Mouse (Mus musculus) mouse trophoblast stem cell (cell line): ENCODE data around the gene Mapk8.
"Not testable (repeated sequence)": the region's sequence is repeated elsewhere in the genome, so short reads cannot be mapped to it uniquely, and the experiment has no call there.

ENCODE experiments used
- in situ Hi-C, 2 experiments: fragments of 300-500 bp; cut with MseI, MboI; formaldehyde crosslinking; loops; 2 replicates in 1 of 2; 3 replicates in 1 of 2; pipeline ENCODE4 v1.15.1; 2025

The Mapk8 gene

GRCm38 (mm10) chr14:33447027-33447569, at the start of gene Mapk8:
Mapk8 (minus strand) TSS chr14:33447158.
- in situ Hi-C loops = no loop called here

GRCm38 (mm10) chr14:33495226-33495625, 48.3 kb upstream of the Mapk8 start:
- in situ Hi-C loops = no loop called here

- in situ Hi-C loops = no loop called here
Observed at GRCm38 (mm10) chr14:33487805-33488550, 41.0 kb upstream of the Mapk8 start.

DNA sequence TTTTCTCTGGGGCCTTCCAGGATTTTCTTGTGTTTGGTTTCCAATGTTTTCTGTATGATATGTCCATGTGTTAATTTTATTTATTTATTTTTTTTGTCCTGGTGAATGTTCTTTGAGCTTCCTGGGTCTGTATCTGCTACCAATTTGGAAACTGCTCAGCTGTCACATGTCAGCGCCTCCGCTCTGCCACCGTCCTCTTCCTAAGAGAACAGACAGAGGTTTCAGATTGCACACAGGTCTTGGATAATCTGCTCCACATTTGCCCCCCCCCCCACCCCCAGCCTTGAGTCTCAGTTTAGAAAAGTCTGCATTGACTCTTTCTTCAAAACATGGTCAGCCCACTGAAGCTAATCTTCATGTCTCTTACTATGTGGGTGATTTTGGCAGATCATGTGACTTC, 35.0 kb upstream of the Mapk8 start:
- in situ Hi-C loops = no loop called here

GRCm38 (mm10) chr14:33476094-33476760, 29.3 kb upstream of the Mapk8 start:
- in situ Hi-C loops = no loop called here

- in situ Hi-C loops = no loop called here
Observed at GRCm38 (mm10) chr14:33474461-33474860, 27.5 kb upstream of the Mapk8 start.

DNA sequence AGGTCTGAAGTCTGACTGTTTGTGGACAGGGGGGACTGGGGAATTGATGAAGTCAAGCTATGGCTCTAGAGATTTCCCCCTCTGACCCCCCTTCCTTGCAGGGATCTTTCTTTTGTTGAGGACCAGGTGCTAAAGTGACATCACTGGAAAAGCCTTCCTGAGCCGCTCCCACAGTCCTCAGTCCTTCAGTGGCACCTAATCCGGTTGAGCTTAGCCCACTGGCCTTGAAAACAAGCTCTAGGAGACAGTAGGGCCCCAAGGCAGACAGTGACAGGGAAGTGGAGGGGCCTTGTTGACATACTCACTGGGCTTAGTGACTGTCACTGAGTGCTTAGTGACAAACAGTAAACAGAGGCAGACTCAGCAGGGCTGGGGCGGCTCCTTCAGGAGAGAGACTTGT, 24.4 kb upstream of the Mapk8 start, which contains the start of gene Frmpd2:
Frmpd2 (plus strand) TSS at position 366 of the 400 bp plus-strand sequence.
- in situ Hi-C loops = no loop called here

GRCm38 (mm10) chr14:33467766-33468165, 20.8 kb upstream of the Mapk8 start:
- in situ Hi-C loops = no loop called here

- in situ Hi-C loops = no loop called here
Observed at GRCm38 (mm10) chr14:33463658-33464057, 16.7 kb upstream of the Mapk8 start.

DNA sequence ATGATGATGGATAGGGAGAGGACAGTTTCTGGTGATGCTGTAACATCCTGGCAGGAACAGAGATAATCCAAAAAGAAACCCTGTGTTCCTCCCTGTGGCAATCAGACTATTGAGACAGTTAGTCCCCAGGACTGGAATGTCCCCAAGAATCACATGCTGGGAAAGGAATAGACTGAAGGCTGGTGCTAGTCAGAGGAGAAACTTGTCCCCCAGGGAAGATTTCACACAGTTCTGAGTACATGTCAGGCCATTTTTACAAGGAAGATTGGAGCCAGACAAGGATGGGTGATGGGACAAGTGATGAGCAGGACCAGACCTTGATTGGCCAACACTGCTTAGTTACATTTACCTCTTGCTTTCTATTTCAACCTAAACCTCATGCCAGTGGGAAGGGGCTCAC, 3.4 kb upstream of the Mapk8 start:
- in situ Hi-C loops = no loop called here

DNA sequence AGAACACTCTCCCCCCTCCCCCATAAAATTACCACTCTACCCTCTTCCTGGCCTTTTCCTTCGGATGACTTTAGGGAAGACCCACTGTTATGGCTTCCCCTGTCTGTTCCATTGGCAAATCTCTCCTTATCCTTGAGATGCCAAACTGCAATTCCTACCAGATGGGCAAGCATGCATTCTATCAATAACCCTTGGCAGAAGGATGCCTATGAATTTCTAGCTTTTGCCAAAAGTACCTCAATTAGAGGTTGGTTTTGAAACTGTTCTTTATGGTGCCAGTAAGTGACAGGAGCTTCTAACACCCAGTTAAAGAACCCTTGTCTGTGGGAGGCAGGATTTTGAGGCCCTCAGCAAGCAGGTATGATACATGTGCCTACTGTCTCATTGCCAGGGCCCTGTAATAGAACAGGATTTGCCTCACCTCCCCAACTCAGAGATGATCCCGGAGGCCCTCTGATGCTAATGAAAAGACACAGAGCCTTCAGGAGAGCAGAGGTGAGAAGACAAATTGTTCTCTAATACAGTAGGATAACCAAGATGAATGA, 2.4 kb upstream of the Mapk8 start:
- in situ Hi-C loops = no loop called here

DNA sequence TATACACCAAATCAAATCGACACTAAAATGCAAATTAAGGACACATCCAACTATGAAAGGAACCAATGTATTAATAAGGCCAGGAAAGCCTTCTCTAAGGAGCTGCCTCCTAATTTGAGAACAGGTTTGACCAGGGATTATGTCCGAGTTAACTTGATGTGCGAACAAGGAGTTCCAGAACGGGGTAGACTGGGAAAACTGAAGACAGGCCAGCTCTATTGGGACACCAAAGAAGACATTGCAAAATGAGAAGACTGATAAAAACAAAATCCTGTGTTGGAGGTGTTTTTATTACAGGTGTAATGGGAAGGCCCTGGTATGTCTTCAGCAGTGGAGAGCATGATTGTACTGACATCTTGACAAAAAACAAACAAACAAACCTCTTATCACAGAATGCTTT, 1.3 kb upstream of the Mapk8 start:
- in situ Hi-C loops = no loop called here

DNA sequence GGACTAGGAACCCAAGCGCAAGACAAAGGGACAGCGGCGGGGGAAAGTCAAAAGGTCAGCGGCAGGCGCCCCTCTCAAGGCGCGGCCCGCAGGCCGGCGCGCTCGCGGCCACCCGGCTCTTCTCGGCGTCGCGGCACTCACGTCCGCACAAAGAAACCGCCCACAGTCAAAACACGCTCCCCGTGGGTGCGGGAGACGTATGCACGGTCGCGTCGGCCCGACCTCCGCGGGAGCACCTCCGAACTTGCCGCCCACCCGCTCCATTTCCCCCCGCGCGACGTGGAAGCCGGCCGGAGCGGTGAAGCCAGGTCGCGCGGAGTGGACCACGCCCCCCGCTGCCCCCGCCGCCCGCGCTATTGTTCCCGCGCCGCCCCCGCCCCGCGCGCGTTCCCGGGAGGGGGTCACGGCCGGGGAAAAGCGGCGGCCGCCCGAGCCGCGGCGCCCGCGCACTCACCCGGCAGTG, 366 bp downstream of the Mapk8 start:
- in situ Hi-C loops = no loop called here

DNA sequence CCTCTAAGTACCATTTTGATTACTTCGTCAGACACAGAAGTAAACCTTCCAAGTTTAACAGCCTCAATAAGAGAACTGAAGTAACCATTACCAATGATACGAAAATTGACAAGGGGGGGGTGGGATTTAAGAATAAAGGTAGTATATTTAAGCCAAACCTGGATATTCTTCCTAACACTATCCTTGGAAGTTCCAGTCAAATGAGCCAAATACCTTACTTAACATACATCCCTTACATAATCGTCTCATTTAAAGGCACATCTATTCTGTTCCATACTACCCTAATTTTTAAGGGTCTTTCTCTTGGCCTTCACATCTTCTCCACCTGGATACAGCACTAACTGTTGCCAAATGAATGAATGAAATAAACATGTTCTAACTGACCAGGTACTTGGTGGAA, 996 bp downstream of the Mapk8 start:
- in situ Hi-C loops = no loop called here

DNA sequence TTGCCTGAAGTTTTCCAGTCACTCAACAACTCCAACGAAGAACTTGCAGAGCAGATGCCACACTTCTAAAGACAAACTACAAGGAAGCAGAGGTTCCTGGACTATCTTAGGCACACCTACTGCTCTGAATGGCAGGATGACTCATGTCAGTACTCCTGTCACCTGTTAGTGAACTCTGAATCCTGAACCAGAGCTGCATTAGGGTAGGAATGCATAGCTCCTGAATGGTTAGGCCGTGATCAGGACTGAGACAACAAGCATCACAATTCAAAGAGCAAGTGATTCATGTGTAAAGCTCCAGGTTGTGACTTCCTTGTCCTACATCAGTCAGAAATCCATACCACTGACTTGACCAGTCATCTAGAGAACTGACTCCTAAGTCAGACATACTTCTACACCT, 3.2 kb downstream of the Mapk8 start:
- in situ Hi-C loops = no loop called here

- in situ Hi-C loops = not testable (repeated sequence)
Observed at GRCm38 (mm10) chr14:33432485-33432884, 14.5 kb downstream of the Mapk8 start.

DNA sequence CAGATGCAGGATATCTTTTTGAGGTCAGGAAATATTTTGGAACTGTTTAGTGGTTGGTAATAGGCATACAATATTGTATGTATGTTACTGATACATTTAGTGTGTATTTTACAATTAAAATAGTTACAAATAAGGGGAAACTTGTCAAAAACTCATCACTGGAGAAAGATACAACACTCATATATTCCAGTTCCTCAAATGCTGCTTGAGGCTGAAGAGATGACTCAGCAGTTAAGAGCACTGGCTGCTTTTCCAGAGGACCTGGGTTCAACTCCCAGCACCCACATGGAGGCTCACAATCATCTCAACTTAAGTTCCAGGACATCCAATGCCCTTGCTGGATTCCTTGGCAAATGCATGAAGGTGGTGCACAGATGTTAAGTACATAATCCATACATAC, 22.8 kb downstream of the Mapk8 start:
- in situ Hi-C loops = no loop called here

DNA sequence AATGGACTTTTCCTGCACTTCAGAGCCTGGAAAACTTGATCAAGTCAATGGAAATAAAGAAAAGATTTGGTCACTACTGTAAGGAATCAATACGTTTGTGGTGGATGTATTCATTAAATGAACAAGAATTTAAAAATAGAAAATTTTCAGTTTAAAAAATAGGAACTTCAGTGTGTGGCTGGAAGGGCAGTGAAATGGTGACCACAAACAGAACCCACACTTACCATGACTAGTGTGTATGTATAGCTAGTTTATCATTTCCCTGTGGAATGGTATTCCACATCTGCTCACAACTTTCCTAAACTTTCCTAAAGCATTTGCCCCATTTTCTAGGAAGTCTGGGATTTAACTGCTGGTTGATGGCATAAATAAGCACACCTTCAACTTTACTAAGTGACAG, 24.0 kb downstream of the Mapk8 start:
- in situ Hi-C loops = no loop called here

GRCm38 (mm10) chr14:33418311-33418909, 28.5 kb downstream of the Mapk8 start:
- in situ Hi-C loops = no loop called here

- in situ Hi-C loops = no loop called here
Observed at GRCm38 (mm10) chr14:33415746-33416145, 31.2 kb downstream of the Mapk8 start.

DNA sequence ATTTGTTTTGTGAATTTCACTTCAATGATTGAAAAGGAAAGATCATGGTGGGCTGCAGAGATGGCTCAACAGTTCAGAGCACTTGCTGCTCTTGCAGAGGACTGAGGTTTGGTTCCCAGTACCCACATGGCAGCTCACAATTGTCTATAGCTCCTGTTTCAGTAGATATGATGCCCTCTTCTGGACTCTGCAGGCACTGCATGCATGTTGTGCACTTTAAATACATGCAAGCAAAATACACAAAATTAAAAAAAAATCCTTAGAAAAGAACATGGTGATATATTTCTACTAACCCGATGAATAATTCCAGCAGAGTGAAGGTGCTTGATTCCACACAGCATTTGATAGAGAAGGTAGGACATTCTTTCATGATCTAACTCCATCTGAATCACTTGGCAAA, 44.6 kb downstream of the Mapk8 start:
- in situ Hi-C loops = no loop called here

GRCm38 (mm10) chr14:33400019-33400418, 46.9 kb downstream of the Mapk8 start:
- in situ Hi-C loops = no loop called here
